In genomic region chr15:103135431-103135947, GRCm38 (mm10) we compare ENCODE assay signal across 9 mouse cellular contexts. TPM values are rescaled to one million over a fixed set of nuclear protein-coding genes. Genes with fewer than 3 reads are reported as not detected.
DNase-seq lines count a peak whose midpoint lies in the region; ATAC-seq and TF ChIP-seq lines count a peak whose summit lies in the region.
"Had no signal": no experiment of that assay in that cellular context is flagged by ENCODE, and none has a peak within 500 bp of the region (broad histone marks: within the 10 kb centered on the region; RNA-seq: fewer than 3 reads in every experiment).

No protein-coding gene starts in this region.

- WGBS in intestine, embryonic 15.5 days = 31% methylated on average over 13 of the region's 13 CpGs
- 37% methylated on average over 13 of the region's 13 CpGs for WGBS in intestine, postnatal 0 days
- 21% methylated on average over 13 of the region's 13 CpGs for WGBS in heart, embryonic 15.5 days

- H3K4me1 ChIP-seq in intestine, embryonic 15.5 days (replicated peaks) = peaks cover 7% of the 10 kb centered on the region; the same call in 1 of the 2 replicates
- no peaks in the 10 kb centered on the region for H3K4me1 ChIP-seq in intestine, postnatal 0 days (replicated peaks; ENCODE audit: control insufficient read depth, insufficient read depth, low read length)
- peaks cover 26% of the 10 kb centered on the region for H3K4me1 ChIP-seq in heart, embryonic 15.5 days (replicated peaks)

- H3K4me3 ChIP-seq in intestine, embryonic 15.5 days (replicated peaks) = no peak overlapping the region
- no peak overlapping the region for H3K4me3 ChIP-seq in intestine, postnatal 0 days (ENCODE audit: low read depth, low read length)
- H3K4me3 ChIP-seq in heart, embryonic 15.5 days = peak overlapping the region; percentile 19; the same call in 1 of the 2 replicates

- ATAC-seq in intestine, embryonic 15.5 days = peak; percentile 44; the same call in 1 of the 2 replicates
- no peak for ATAC-seq in intestine, postnatal 0 days
- ATAC-seq in heart, embryonic 15.5 days (replicated peaks; ENCODE audit: insufficient number of reproducible peaks, insufficient read depth, low FRiP score, low read depth) = no peak; the same call in 1 of the 2 replicates
- ATAC-seq in erythroblast, adult 5-6 weeks (replicated peaks; ENCODE audit: low FRiP score, poor library complexity, severe bottlenecking) = no peak
- ATAC-seq in granulocyte monocyte progenitor cell, adult 5-6 weeks (replicated peaks; ENCODE audit: poor library complexity, severe bottlenecking) = no peak

- H3K27me3 ChIP-seq in intestine, embryonic 15.5 days (replicated peaks) = peaks cover 64% of the 10 kb centered on the region
- peaks cover 31% of the 10 kb centered on the region for H3K27me3 ChIP-seq in intestine, postnatal 0 days (replicated peaks; ENCODE audit: control insufficient read depth, insufficient read depth, low read length)
- H3K27me3 ChIP-seq in heart, embryonic 15.5 days = peaks cover 67% of the 10 kb centered on the region

- peak; percentile 8 to 26 for DNase-seq in layer of hippocampus, postnatal 25 days (ENCODE audit: extremely low spot score in 1 of 2, low spot score in 1 of 2)
- peak; percentile 69 to 71 for DNase-seq in right cerebral cortex, adult 2 months (ENCODE audit: low spot score in 2 of 2)
- no peak for DNase-seq in spleen, postnatal 14 days (ENCODE audit: low spot score in 2 of 2)
- DNase-seq: cerebellum, adult 11 months had no signal

- H3K27ac ChIP-seq in intestine, embryonic 15.5 days = no peak overlapping the region
- no peak overlapping the region for H3K27ac ChIP-seq in intestine, postnatal 0 days (ENCODE audit: low read depth, low read length)
- peak overlapping the region; percentile 85 for H3K27ac ChIP-seq in heart, embryonic 15.5 days

- TF ChIP-seq CTCF in intestine, postnatal 0 days (IDR thresholded peaks at IDR 0.05; ENCODE audit: low read depth) = no peak

- H3K9ac ChIP-seq in intestine, embryonic 15.5 days = no peak overlapping the region
- no peak overlapping the region for H3K9ac ChIP-seq in intestine, postnatal 0 days (ENCODE audit: low read depth, low read length)
- no peak overlapping the region for H3K9ac ChIP-seq in heart, embryonic 15.5 days

- H3K4me2 ChIP-seq in intestine, embryonic 15.5 days (replicated peaks) = no peak overlapping the region
- no peak overlapping the region for H3K4me2 ChIP-seq in intestine, postnatal 0 days (replicated peaks; ENCODE audit: low read depth)
- H3K4me2 ChIP-seq in heart, embryonic 15.5 days = peak overlapping the region; percentile 52

- no peaks in the 10 kb centered on the region for H3K9me3 ChIP-seq in intestine, embryonic 15.5 days
- 0 out of 2 replicates have a peak, but pooled peaks cover 2% of the 10 kb centered on the region for H3K9me3 ChIP-seq in intestine, postnatal 0 days (ENCODE audit: control insufficient read depth)
- no peaks in the 10 kb centered on the region for H3K9me3 ChIP-seq in heart, embryonic 15.5 days (replicated peaks)

- H3K36me3 ChIP-seq in intestine, embryonic 15.5 days = no peaks in the 10 kb centered on the region
- no peaks in the 10 kb centered on the region for H3K36me3 ChIP-seq in intestine, postnatal 0 days (ENCODE audit: control insufficient read depth, insufficient read depth)
- H3K36me3 ChIP-seq in heart, embryonic 15.5 days = no peaks in the 10 kb centered on the region

RNA-seq across cellular contexts. Expression of gene Smug1, which starts 31.4 kb away (rescaled TPM):
- polyA plus RNA-seq in intestine, embryonic 15.5 days (2015; fragmentation: Nextera tagmentation; extraction: Ambion mirVana) = 17.8 and 18.2 TPM in 2 replicates
- 8.6 and 9.2 TPM in 2 replicates for polyA plus RNA-seq in intestine, postnatal 0 days (2015; fragmentation: Nextera tagmentation; extraction: Ambion mirVana)
- 14.1 and 16.8 TPM in 2 replicates for polyA plus RNA-seq in heart, embryonic 15.5 days (2015; fragmentation: Nextera tagmentation; extraction: Ambion mirVana)
- 10 to 100 TPM; 17.4 to 20.2 TPM for total RNA-seq in layer of hippocampus, postnatal 25 days (2021)
- 1.5 TPM in 1 of 2 replicates, not detected in the other for total RNA-seq in erythroblast, adult 5-6 weeks (2015; ENCODE audit: low replicate concordance)
- 0.70 and 1.0 TPM in 2 replicates for total RNA-seq in erythroblast, adult 5-6 weeks (2017; ENCODE audit: low replicate concordance)
- total RNA-seq in granulocyte monocyte progenitor cell, adult 5-6 weeks (2014; fragmentation: Nextera tagmentation) = 3.3 and 4.7 TPM in 2 replicates
- total RNA-seq in granulocyte monocyte progenitor cell, adult 5-6 weeks (2017) = 1.8 and 4.0 TPM in 2 replicates

Comparison
In these comparisons a context has a peak if more than half of its experiments do, and no peak if none do; other contexts are left out.
1. DNase-seq: peak in layer of hippocampus, postnatal 25 days (2 of 2) and right cerebral cortex, adult 2 months (2 of 2); none in spleen, postnatal 14 days (0 of 2).